Mouse (Mus musculus) stomach, embryonic 14.5 days (tissue): ENCODE results near the gene Tmcc1. TPM values are rescaled to one million over a fixed set of nuclear protein-coding genes. Genes with fewer than 3 reads are reported as not detected.

Source experiments
- ATAC-seq: fragments of 200-750 bp; cut with Nextera tagmentation; 2 replicates; pipeline ENCODE4 v1.8.0; 2017; ENCODE audit warnings: low read depth, moderate TSS enrichment; ENCODE audit not compliant: insufficient number of reproducible peaks, insufficient read depth, low FRiP score
- H3K27ac ChIP-seq: fragments of 300-500 bp; sonication (generic); 2 replicates; pipeline ENCODE4 v1.5.1; 2014; ENCODE audit warnings: mild to moderate bottlenecking, low read length, moderate library complexity, mixed read lengths
- H3K27me3 ChIP-seq: fragments of 300-500 bp; sonication (generic); 2 replicates; pipeline ENCODE4 v1.6.1; 2014; ENCODE audit warnings: low read length, control low read depth, mixed read lengths; ENCODE audit not compliant: control insufficient read depth, insufficient read depth
- H3K36me3 ChIP-seq: fragments of 300-500 bp; sonication (generic); 2 replicates; pipeline ENCODE4 v1.6.1; 2014; ENCODE audit warnings: mild to moderate bottlenecking, control low read depth, low read length, moderate library complexity, mixed read lengths; ENCODE audit not compliant: control insufficient read depth, insufficient read depth
- H3K4me1 ChIP-seq: fragments of 300-500 bp; sonication (generic); 2 replicates; pipeline ENCODE4 v1.6.1; 2014; ENCODE audit warnings: low read length, control low read depth, mixed read lengths; ENCODE audit not compliant: control insufficient read depth, insufficient read depth
- H3K4me2 ChIP-seq: fragments of 300-500 bp; sonication (generic); replicated peaks from 2 replicates; pipeline ENCODE4 v1.6.1; 2014; ENCODE audit warnings: low read depth, low read length, control low read depth
- H3K4me3 ChIP-seq: fragments of 300-500 bp; sonication (generic); 2 replicates; pipeline ENCODE4 v1.5.1; 2014; ENCODE audit warnings: low read depth, low read length, control low read depth
- H3K9ac ChIP-seq: fragments of 300-500 bp; sonication (generic); replicated peaks from 2 replicates; pipeline ENCODE4 v1.6.1; 2014; ENCODE audit warnings: low read depth, mild to moderate bottlenecking, control low read depth, low read length, moderate library complexity, mixed read lengths
- H3K9me3 ChIP-seq: fragments of 300-500 bp; sonication (generic); 2 replicates; pipeline ENCODE4 v1.6.1; 2016; ENCODE audit warnings: low read depth, low read length, control low read depth; ENCODE audit not compliant: control insufficient read depth
- WGBS: fragments of 180-500 bp; shearing (Covaris S2); extraction: QIAGEN DNeasy Blood & Tissue Kit; methylation state at CpG from one replicate; pipeline ENCODE4 v1.1.7; 2014; 5-methylcytosine and 5-hydroxymethylcytosine counted together
- polyA plus RNA-seq: library from polyadenylated mRNA; unstranded; fragments of >200 nt; fragmentation: Nextera tagmentation; extraction: Ambion mirVana; gene quantifications from 2 replicates; pipeline ENCODE4 v1.2.1, GENCODE M21; 2014

Tmcc1 gene
- polyA plus RNA-seq, 1 experiment from 2014 or later = 20.5 TPM

GRCm38 (mm10) chr6:116004716-116005115 lies 188.6 kb downstream of the Tmcc1 start:
- Histone ChIP-seq H3K9ac (no peak overlapping the region), H3K4me1 (0 out of 2 replicates have a peak, but pooled peaks cover 8% of the 10 kb centered on the region), H3K4me3 (no peak overlapping the region), H3K27ac (peak overlapping the region; percentile 61), H3K36me3 (no peaks in the 10 kb centered on the region), H3K4me2 (no peak overlapping the region), H3K9me3 (no peaks in the 10 kb centered on the region), H3K27me3 (no peaks in the 10 kb centered on the region)
- no peak for ATAC-seq
- whole genome bisulfite sequencing = 83% methylated on average over 6 of the region's 6 CpGs

GRCm38 (mm10) chr6:116004069-116004468 lies 189.2 kb downstream of the Tmcc1 start:
- Histone ChIP-seq H3K4me1 (0 out of 2 replicates have a peak, but pooled peaks cover 8% of the 10 kb centered on the region), H3K36me3 (no peaks in the 10 kb centered on the region), H3K4me3 (no peak overlapping the region), H3K27ac (peak overlapping the region; percentile 61), H3K4me2 (no peak overlapping the region), H3K9me3 (no peaks in the 10 kb centered on the region), H3K27me3 (no peaks in the 10 kb centered on the region), H3K9ac (no peak overlapping the region)
- WGBS = 43% methylated on average over 7 of the region's 7 CpGs
- no peak for ATAC-seq

GRCm38 (mm10) chr6:116003516-116003915 lies 189.8 kb downstream of the Tmcc1 start:
- H3K4me1 ChIP-seq = 0 out of 2 replicates have a peak, but pooled peaks cover 8% of the 10 kb centered on the region
- no peaks in the 10 kb centered on the region for H3K36me3 ChIP-seq
- H3K27ac ChIP-seq = peak overlapping the region; percentile 61; the same call in 1 of the 2 replicates
- H3K9ac ChIP-seq = no peak overlapping the region
- no peak overlapping the region for H3K4me3 ChIP-seq
- H3K4me2 ChIP-seq = no peak overlapping the region
- no peak for ATAC-seq
- 62% methylated on average over 5 of the region's 5 CpGs for WGBS
- H3K9me3 ChIP-seq = no peaks in the 10 kb centered on the region
- no peaks in the 10 kb centered on the region for H3K27me3 ChIP-seq

- Histone ChIP-seq H3K9me3 (no peaks in the 10 kb centered on the region), H3K9ac (no peak overlapping the region), H3K27me3 (no peaks in the 10 kb centered on the region), H3K4me2 (no peak overlapping the region), H3K4me3 (no peak overlapping the region), H3K4me1 (peaks cover 17% of the 10 kb centered on the region), H3K27ac (no peak overlapping the region), H3K36me3 (no peaks in the 10 kb centered on the region)
- ATAC-seq = no peak
- WGBS = 57% methylated on average over 11 of the region's 12 CpGs
Observed at GRCm38 (mm10) chr6:116002311-116003104, 190.8 kb downstream of the Tmcc1 start.

- Histone ChIP-seq H3K4me1 (peaks cover 30% of the 10 kb centered on the region), H3K4me3 (no peak overlapping the region), H3K4me2 (no peak overlapping the region), H3K36me3 (no peaks in the 10 kb centered on the region), H3K9ac (no peak overlapping the region), H3K9me3 (no peaks in the 10 kb centered on the region), H3K27me3 (no peaks in the 10 kb centered on the region), H3K27ac (no peak overlapping the region)
- no peak for ATAC-seq
- WGBS = 81% methylated on average over 5 of the region's 5 CpGs
Observed at GRCm38 (mm10) chr6:116000851-116001250, 192.4 kb downstream of the Tmcc1 start.

GRCm38 (mm10) chr6:115999227-115999626 lies 194.1 kb downstream of the Tmcc1 start:
- no peaks in the 10 kb centered on the region for H3K27me3 ChIP-seq
- H3K4me1 ChIP-seq = peaks cover 32% of the 10 kb centered on the region
- H3K9ac ChIP-seq = no peak overlapping the region
- WGBS = 81% methylated on average over 2 of the region's 2 CpGs
- no peaks in the 10 kb centered on the region for H3K9me3 ChIP-seq
- no peak overlapping the region for H3K27ac ChIP-seq
- no peak for ATAC-seq
- no peaks in the 10 kb centered on the region for H3K36me3 ChIP-seq
- no peak overlapping the region for H3K4me3 ChIP-seq
- no peak overlapping the region for H3K4me2 ChIP-seq

GRCm38 (mm10) chr6:115998758-115999157 lies 194.5 kb downstream of the Tmcc1 start:
- Histone ChIP-seq H3K27me3 (no peaks in the 10 kb centered on the region), H3K27ac (0 out of 2 replicates have a peak overlapping the region, but pooled peaks have one; percentile 2), H3K4me3 (no peak overlapping the region), H3K9ac (no peak overlapping the region), H3K9me3 (no peaks in the 10 kb centered on the region), H3K4me2 (no peak overlapping the region), H3K36me3 (no peaks in the 10 kb centered on the region), H3K4me1 (peaks cover 31% of the 10 kb centered on the region)
- ATAC-seq = no peak
- 79% methylated on average over 7 of the region's 7 CpGs for WGBS

GRCm38 (mm10) chr6:115997726-115998311 lies 195.5 kb downstream of the Tmcc1 start:
- 0 out of 2 replicates have a peak, but pooled peaks have one; percentile 5 for ATAC-seq
- 13% methylated on average over 3 of the region's 3 CpGs for WGBS
- Histone ChIP-seq H3K27me3 (peaks cover 5% of the 10 kb centered on the region; the same call in 1 of the 2 replicates), H3K4me2 (no peak overlapping the region), H3K4me3 (no peak overlapping the region), H3K36me3 (no peaks in the 10 kb centered on the region), H3K27ac (no peak overlapping the region; the same call in none of the 2 replicates), H3K4me1 (peaks cover 40% of the 10 kb centered on the region), H3K9me3 (no peaks in the 10 kb centered on the region), H3K9ac (no peak overlapping the region)
